Mouse (Mus musculus) liver, embryonic 12.5 days (tissue): ENCODE measurements at regions not wholly inside any gene's neighbourhood (a gene's known extent, or its start where the extent isn't known, plus 50 kb on each side); places are given as distances from the start of the nearest gene placed in this dataset.
"Not testable (repeated sequence)": the region's sequence is repeated elsewhere in the genome, so short reads cannot be mapped to it uniquely, and the experiment has no call there.

Source experiments
- ATAC-seq: fragments of 200-750 bp; cut with Nextera tagmentation; 2 replicates; pipeline ENCODE4 v1.8.0; 2017; ENCODE audit warnings: moderate number of reproducible peaks, mild to moderate bottlenecking, moderate library complexity
- H3K27ac ChIP-seq: fragments of 300-500 bp; sonication (generic); 2 replicates; pipeline ENCODE4 v1.5.1; 2016; ENCODE audit warnings: mild to moderate bottlenecking
- H3K27me3 ChIP-seq: fragments of 300-500 bp; sonication (generic); replicated peaks from 2 replicates; pipeline ENCODE4 v1.6.1; 2016; ENCODE audit warnings: mild to moderate bottlenecking, moderate library complexity
- H3K36me3 ChIP-seq: fragments of 300-500 bp; sonication (generic); 2 replicates; pipeline ENCODE4 v1.6.1; 2016; ENCODE audit warnings: mild to moderate bottlenecking, moderate library complexity
- H3K4me1 ChIP-seq: fragments of 300-500 bp; sonication (generic); 2 replicates; pipeline ENCODE4 v1.6.1; 2016
- H3K4me2 ChIP-seq: fragments of 300-500 bp; sonication (generic); 2 replicates; pipeline ENCODE4 v1.6.1; 2016; ENCODE audit warnings: mild to moderate bottlenecking, moderate library complexity
- H3K4me3 ChIP-seq: fragments of 300-500 bp; sonication (generic); 2 replicates; pipeline ENCODE4 v1.5.1; 2016; ENCODE audit warnings: mild to moderate bottlenecking, moderate library complexity
- H3K9ac ChIP-seq: fragments of 300-500 bp; sonication (generic); 2 replicates; pipeline ENCODE4 v1.6.1; 2016; ENCODE audit warnings: mild to moderate bottlenecking, moderate library complexity
- H3K9me3 ChIP-seq: fragments of 300-500 bp; sonication (generic); replicated peaks from 2 replicates; pipeline ENCODE4 v1.6.1; 2016; ENCODE audit warnings: mild to moderate bottlenecking, moderate library complexity
- WGBS: fragments of 180-500 bp; shearing (Covaris S2); methylation state at CpG from one replicate; pipeline ENCODE4 v1.1.7; 2016; ENCODE audit not compliant: insufficient replicate concordance; 5-methylcytosine and 5-hydroxymethylcytosine counted together

DNA sequence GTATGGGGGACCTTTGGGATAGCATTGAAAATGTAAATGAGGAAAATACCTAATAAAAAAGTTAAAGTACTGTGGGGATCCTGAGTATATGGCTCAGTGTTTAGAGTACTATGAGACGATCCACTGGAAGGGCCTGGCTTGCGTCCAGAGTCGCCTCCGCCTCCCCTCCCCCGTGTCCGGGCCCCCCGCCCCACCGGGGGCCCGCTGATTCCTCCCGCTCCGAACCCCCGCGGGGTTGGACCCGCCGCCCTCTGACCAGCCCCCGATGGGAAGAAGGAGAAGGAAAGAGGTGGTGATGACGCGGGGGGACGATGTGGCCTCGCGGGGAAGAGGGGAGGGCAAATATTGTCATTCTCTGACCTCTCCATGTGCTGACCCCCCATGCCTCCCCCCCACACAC, 234.0 kb upstream of the 9530002B09Rik start:
- not testable (repeated sequence) for H3K4me1 ChIP-seq, H3K9ac ChIP-seq, H3K4me3 ChIP-seq, H3K27me3 ChIP-seq, H3K4me2 ChIP-seq, H3K27ac ChIP-seq, H3K9me3 ChIP-seq, H3K36me3 ChIP-seq
- WGBS, result no CpG with 5 or more reads among the region's 21 CpGs
- peak; percentile 88 for ATAC-seq
